Mouse (Mus musculus): Measurements from ENCODE around the gene Ngdn. TPM values are rescaled to one million over a fixed set of nuclear protein-coding genes. Genes with fewer than 3 reads are reported as not detected.

The Ngdn gene
- total RNA-seq (2023) = 92.5 TPM

GRCm38 (mm10) chr14:55014991-55015766, at the start of gene Ngdn:
Gene Ngdn (plus strand): TSS chr14:55015454.

GRCm38 (mm10) chr14:54966320-54966977, 48.8 kb upstream of the Ngdn start, which contains the start of gene Myh6:
Gene Myh6 (minus strand): TSS chr14:54966927.

DNA sequence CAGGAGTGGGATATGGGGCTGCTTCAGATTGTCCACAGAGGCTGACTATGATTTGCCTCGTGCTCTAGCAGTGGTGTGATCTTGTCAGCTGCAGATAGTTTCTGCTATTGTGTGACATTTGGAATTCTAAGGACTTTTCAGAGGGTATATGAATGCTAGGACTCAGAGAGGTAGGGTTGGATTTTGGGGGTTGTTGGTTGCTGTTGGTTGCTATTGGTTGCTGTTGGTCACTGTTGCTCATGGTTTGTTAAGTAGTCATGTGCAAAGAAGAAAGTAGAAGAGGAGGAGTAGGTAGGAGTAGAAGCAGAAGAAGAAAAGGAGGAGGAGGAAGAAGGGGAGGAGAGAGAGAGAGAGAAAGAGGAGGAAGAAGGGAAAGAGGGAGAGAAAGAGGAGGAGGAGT, 38.6 kb upstream of the Ngdn start, which contains the start of gene Gm17428:
TSS of gene Gm17428 (plus strand) at position 301 of the 400 bp plus-strand sequence.

DNA sequence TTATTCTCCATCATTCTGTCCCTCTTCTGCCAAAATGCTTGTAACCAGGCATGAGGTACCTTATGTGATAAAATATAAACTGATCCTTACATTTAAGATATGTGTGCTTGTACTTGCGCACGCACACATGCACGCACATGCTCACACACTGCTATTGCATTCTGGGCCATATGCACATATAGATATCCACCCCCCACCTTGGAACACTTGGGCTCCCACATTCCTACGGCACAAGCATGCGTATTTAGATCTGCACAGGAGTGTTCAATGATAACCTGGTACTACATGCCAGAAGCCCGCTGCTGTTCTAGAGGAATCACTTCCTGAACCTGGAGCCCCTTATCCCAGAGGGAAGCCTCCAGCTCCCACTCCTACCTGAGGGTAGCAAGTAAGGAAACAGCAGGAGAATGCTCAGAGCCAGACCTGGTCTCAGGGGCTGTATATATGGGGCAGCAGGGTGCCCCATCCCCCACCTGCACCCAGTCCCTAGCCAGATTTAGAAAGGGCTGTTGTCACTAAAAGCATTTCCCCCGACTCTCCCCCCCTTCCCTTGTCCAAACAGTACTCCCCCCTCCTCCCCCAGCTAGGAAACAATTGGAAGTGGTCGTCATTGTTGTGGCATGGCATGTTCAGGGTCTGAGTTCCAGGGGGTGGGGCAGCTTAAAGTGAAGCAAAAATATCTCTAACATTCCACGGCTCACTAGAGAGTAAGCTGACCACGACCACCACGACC, 21.0 kb upstream of the Ngdn start, which contains the start of gene Myh7:
TSS of gene Myh7 (minus strand) at position 491 of the 733 bp plus-strand sequence.

Other genes with a start within 250 kb of the Ngdn start
- gene Slc7a8, start 233.5 kb upstream of the Ngdn start, total RNA-seq (2023) = 0.85 TPM
- not detected for gene Rnf212b, start 201.3 kb upstream of the Ngdn start, total RNA-seq (2023)
- 3.3 TPM for gene Homez, start 144.5 kb upstream of the Ngdn start, total RNA-seq (2023)
- gene Ppp1r3e, start 137.9 kb upstream of the Ngdn start, total RNA-seq (2023) = 17.4 TPM
- gene Bcl2l2, start 132.1 kb upstream of the Ngdn start, total RNA-seq (2023) = 1.4 TPM
- not detected for gene Gm20521, start 132.0 kb upstream of the Ngdn start, total RNA-seq (2023)
- gene Pabpn1, start 123.0 kb upstream of the Ngdn start, total RNA-seq (2023) = 243 TPM
- gene Slc22a17, start 102.3 kb upstream of the Ngdn start, total RNA-seq (2023) = 2.0 TPM
- gene Efs, start 89.3 kb upstream of the Ngdn start, total RNA-seq (2023) = not detected
- not detected for gene Il25, start 82.8 kb upstream of the Ngdn start, total RNA-seq (2023)
- gene Cmtm5, start 79.2 kb upstream of the Ngdn start, total RNA-seq (2023) = not detected
- not detected for gene Myh6, start 48.5 kb upstream of the Ngdn start, total RNA-seq (2023)
- gene Gm17428, start 38.5 kb upstream of the Ngdn start, total RNA-seq (2023) = not detected
- gene Myh7, start 20.8 kb upstream of the Ngdn start, total RNA-seq (2023) = not detected
- 21.5 TPM for gene Zfhx2, start 76.9 kb downstream of the Ngdn start, total RNA-seq (2023)
- gene Thtpa, start 79.3 kb downstream of the Ngdn start, total RNA-seq (2023) = 4.0 TPM
- 104 TPM for gene Ap1g2, start 91.1 kb downstream of the Ngdn start, total RNA-seq (2023)
- not detected for gene Jph4, start 101.5 kb downstream of the Ngdn start, total RNA-seq (2023)
- gene Dhrs2, start 206.6 kb downstream of the Ngdn start, total RNA-seq (2023) = not detected